Mouse (Mus musculus) liver, postnatal 0 days (tissue): ENCODE measurements around the gene Prkch. TPM values are rescaled to one million over a fixed set of nuclear protein-coding genes. Genes with fewer than 3 reads are reported as not detected.

Experiments used
- ATAC-seq: fragments of 200-750 bp; cut with Nextera tagmentation; 2 replicates; pipeline ENCODE4 v1.8.0; 2017; ENCODE audit warnings: mild to moderate bottlenecking, moderate library complexity
- DNase-seq: peaks from one replicate; pipeline ENCODE4 v3.0.0-alpha.2; 2016
- H3K27ac ChIP-seq: fragments of 300-500 bp; sonication (generic); 2 replicates; pipeline ENCODE4 v1.5.1; 2014; ENCODE audit warnings: antibody characterized with exemption, moderate library complexity, mild to moderate bottlenecking, low read depth
- H3K27me3 ChIP-seq: fragments of 300-500 bp; sonication (generic); 2 replicates; pipeline ENCODE4 v1.6.1; 2014; ENCODE audit warnings: low read length, control low read depth, mixed read lengths; ENCODE audit not compliant: insufficient read depth
- H3K36me3 ChIP-seq: fragments of 300-500 bp; sonication (generic); replicated peaks from 2 replicates; pipeline ENCODE4 v1.6.1; 2014; ENCODE audit warnings: mild to moderate bottlenecking, control low read depth, low read length, moderate library complexity, mixed read lengths; ENCODE audit not compliant: insufficient read depth
- H3K4me1 ChIP-seq: fragments of 300-500 bp; sonication (generic); 2 replicates; pipeline ENCODE4 v1.6.1; 2014; ENCODE audit warnings: antibody characterized with exemption, mild to moderate bottlenecking, control low read depth; ENCODE audit not compliant: insufficient read depth
- H3K4me2 ChIP-seq: fragments of 300-500 bp; sonication (generic); 2 replicates; pipeline ENCODE4 v1.6.1; 2014; ENCODE audit warnings: low read depth, mild to moderate bottlenecking, low read length, moderate library complexity, mixed read lengths
- H3K4me3 ChIP-seq: fragments of 300-500 bp; sonication (generic); 2 replicates; pipeline ENCODE4 v1.5.1; 2014; ENCODE audit warnings: low read depth, low read length
- H3K9ac ChIP-seq: fragments of 300-500 bp; sonication (generic); replicated peaks from 2 replicates; pipeline ENCODE4 v1.6.1; 2014; ENCODE audit warnings: mild to moderate bottlenecking, moderate library complexity
- H3K9me3 ChIP-seq: fragments of 300-500 bp; sonication (generic); 2 replicates; pipeline ENCODE4 v1.6.1; 2016; ENCODE audit warnings: mild to moderate bottlenecking, control low read depth, low read length, mixed read lengths
- CTCF ChIP-seq: sonication (generic); IDR thresholded peaks from 2 replicates; pipeline ENCODE4 v1.5.1; 2016; ENCODE audit warnings: antibody characterized with exemption, low read depth
- EP300 ChIP-seq: IDR thresholded peaks from 2 replicates; pipeline ENCODE4 v1.6.1; 2016; ENCODE audit warnings: antibody characterized with exemption, low read depth, mild to moderate bottlenecking
- WGBS: fragments of 180-500 bp; shearing (Covaris S2); extraction: QIAGEN DNeasy Blood & Tissue Kit; methylation state at CpG from one replicate; pipeline ENCODE4 v1.1.7; 2014; ENCODE audit not compliant: insufficient replicate concordance; 5-methylcytosine and 5-hydroxymethylcytosine counted together
- polyA plus RNA-seq: library from polyadenylated mRNA; unstranded; fragments of >200 nt; fragmentation: Nextera tagmentation; extraction: Ambion mirVana; gene quantifications from 2 replicates; pipeline ENCODE4 v1.2.1, GENCODE M21; 2015

Gene Prkch
- polyA plus RNA-seq, 1 experiment from 2014 or later = 2.3 TPM

- ATAC-seq = no peak
- no peak for DNase-seq
- Histone ChIP-seq H3K27ac (no peak overlapping the region), H3K36me3 (no peaks in the 10 kb centered on the region), H3K4me1 (no peaks in the 10 kb centered on the region), H3K27me3 (no peaks in the 10 kb centered on the region), H3K4me2 (no peak overlapping the region), H3K4me3 (no peak overlapping the region), H3K9me3 (no peaks in the 10 kb centered on the region), H3K9ac (no peak overlapping the region)
- TF ChIP-seq EP300 = no peak
- WGBS = 63% methylated on average over 4 of the region's 4 CpGs
Measured at GRCm38 (mm10) chr12:73815463-73815862, 230.9 kb downstream of the Prkch start.

GRCm38 (mm10) chr12:73815892-73816291 lies 231.3 kb downstream of the Prkch start:
- no peak for TF ChIP-seq CTCF
- TF ChIP-seq EP300 = no peak
- Histone ChIP-seq H3K27ac (no peak overlapping the region), H3K4me3 (no peak overlapping the region), H3K4me1 (no peaks in the 10 kb centered on the region), H3K9me3 (no peaks in the 10 kb centered on the region), H3K36me3 (no peaks in the 10 kb centered on the region), H3K9ac (no peak overlapping the region), H3K4me2 (no peak overlapping the region), H3K27me3 (no peaks in the 10 kb centered on the region)
- DNase-seq (no peak), ATAC-seq (no peak)
- 44% methylated on average over 2 of the region's 2 CpGs for WGBS

- H3K4me2 ChIP-seq = no peak overlapping the region
- no peak overlapping the region for H3K9ac ChIP-seq
- no peak for TF ChIP-seq CTCF
- no peak for TF ChIP-seq EP300
- no peaks in the 10 kb centered on the region for H3K36me3 ChIP-seq
- H3K27ac ChIP-seq = no peak overlapping the region
- H3K9me3 ChIP-seq = no peaks in the 10 kb centered on the region
- no peak overlapping the region for H3K4me3 ChIP-seq
- DNase-seq (no peak), ATAC-seq (no peak)
- 79% methylated on average over 1 of the region's 1 CpGs for WGBS
- H3K4me1 ChIP-seq = no peaks in the 10 kb centered on the region
- no peaks in the 10 kb centered on the region for H3K27me3 ChIP-seq
Measured at GRCm38 (mm10) chr12:73816866-73817265, 232.3 kb downstream of the Prkch start.

GRCm38 (mm10) chr12:73818801-73819200 lies 234.2 kb downstream of the Prkch start:
- Histone ChIP-seq H3K4me3 (no peak overlapping the region), H3K27me3 (no peaks in the 10 kb centered on the region), H3K4me1 (no peaks in the 10 kb centered on the region), H3K4me2 (no peak overlapping the region), H3K9me3 (no peaks in the 10 kb centered on the region), H3K9ac (no peak overlapping the region), H3K27ac (no peak overlapping the region), H3K36me3 (no peaks in the 10 kb centered on the region)
- ATAC-seq (no peak), DNase-seq (no peak)
- TF ChIP-seq CTCF (no peak), EP300 (no peak)
- WGBS = 42% methylated on average over 1 of the region's 1 CpGs

- WGBS = 78% methylated on average over 4 of the region's 4 CpGs
- Histone ChIP-seq H3K27ac (no peak overlapping the region), H3K9me3 (no peaks in the 10 kb centered on the region), H3K36me3 (no peaks in the 10 kb centered on the region), H3K4me3 (no peak overlapping the region), H3K9ac (no peak overlapping the region), H3K4me2 (no peak overlapping the region), H3K4me1 (no peaks in the 10 kb centered on the region), H3K27me3 (no peaks in the 10 kb centered on the region)
- no peak for TF ChIP-seq CTCF
- TF ChIP-seq EP300 = no peak
- DNase-seq (no peak), ATAC-seq (no peak)
Measured at GRCm38 (mm10) chr12:73821176-73821575, 236.6 kb downstream of the Prkch start.

GRCm38 (mm10) chr12:73822331-73822730 lies 237.7 kb downstream of the Prkch start:
- H3K36me3 ChIP-seq = no peaks in the 10 kb centered on the region
- no peaks in the 10 kb centered on the region for H3K4me1 ChIP-seq
- no peaks in the 10 kb centered on the region for H3K27me3 ChIP-seq
- no peak overlapping the region for H3K27ac ChIP-seq
- no peak overlapping the region for H3K4me2 ChIP-seq
- WGBS = 78% methylated on average over 12 of the region's 12 CpGs
- no peak overlapping the region for H3K9ac ChIP-seq
- ATAC-seq (no peak), DNase-seq (no peak)
- no peak for TF ChIP-seq CTCF
- no peak for TF ChIP-seq EP300
- no peaks in the 10 kb centered on the region for H3K9me3 ChIP-seq
- H3K4me3 ChIP-seq = no peak overlapping the region

GRCm38 (mm10) chr12:73824828-73825227 lies 240.2 kb downstream of the Prkch start:
- no peak for DNase-seq
- H3K4me2 ChIP-seq = no peak overlapping the region
- ATAC-seq = no peak
- H3K36me3 ChIP-seq = no peaks in the 10 kb centered on the region
- WGBS = 67% methylated on average over 1 of the region's 1 CpGs
- no peak for TF ChIP-seq CTCF
- TF ChIP-seq EP300 = no peak
- no peaks in the 10 kb centered on the region for H3K9me3 ChIP-seq
- H3K27ac ChIP-seq = no peak overlapping the region
- no peak overlapping the region for H3K9ac ChIP-seq
- H3K27me3 ChIP-seq = no peaks in the 10 kb centered on the region
- no peak overlapping the region for H3K4me3 ChIP-seq
- no peaks in the 10 kb centered on the region for H3K4me1 ChIP-seq

Other genes with a start within 250 kb of the Prkch start
- 40.7 and 42.3 TPM in 2 replicates for gene Tmem30b, start 38.4 kb upstream of the Prkch start, polyA plus RNA-seq